Mouse (Mus musculus) cortical plate, adult 2 months (tissue): Measurements from ENCODE around the gene Cdk14. TPM values are rescaled to one million over a fixed set of nuclear protein-coding genes. Genes with fewer than 3 reads are reported as not detected.

Source experiments
- H3K27ac ChIP-seq: fragments of 200-500 bp; 2 replicates; pipeline ENCODE4 v1.5.1; 2012; ENCODE audit warnings: low read length, control low read depth, inconsistent platforms; ENCODE audit not compliant: insufficient read depth
- H3K4me1 ChIP-seq: fragments of 200-500 bp; 2 replicates; pipeline ENCODE4 v1.6.1; 2011; ENCODE audit warnings: low read length; ENCODE audit not compliant: control insufficient read depth, insufficient read depth
- H3K4me3 ChIP-seq: fragments of 200-500 bp; 2 replicates; pipeline ENCODE4 v1.5.1; 2011; ENCODE audit warnings: mild to moderate bottlenecking, low read length, control low read depth; ENCODE audit not compliant: insufficient read depth
- CTCF ChIP-seq: fragments of 200-500 bp; IDR thresholded peaks from 2 replicates; pipeline ENCODE4 v1.5.1; 2011; ENCODE audit warnings: mild to moderate bottlenecking, control low read depth, low read length; ENCODE audit not compliant: insufficient read depth; ENCODE audit errors: extremely low read depth
- POLR2A ChIP-seq: fragments of 200-500 bp; IDR thresholded peaks from 2 replicates; pipeline ENCODE4 v1.6.1; 2011; ENCODE audit warnings: mild to moderate bottlenecking, low read length, control low read depth; ENCODE audit not compliant: insufficient read depth; ENCODE audit errors: extremely low read depth
- polyA plus RNA-seq: library from polyadenylated mRNA; depleted of rRNA; stranded (reverse); fragments of >200 nt; gene quantifications from 2 replicates; pipeline ENCODE4 v1.2.3, GENCODE M21; 2012

Gene Cdk14
- polyA plus RNA-seq, 1 experiment, result 89.5 TPM

GRCm38 (mm10) chr5:5320506-5321181 lies 99.5 kb downstream of the Cdk14 start:
- Histone ChIP-seq H3K4me3 (no peak overlapping the region), H3K4me1 (no peaks in the 10 kb centered on the region), H3K27ac (no peak overlapping the region)
- no peak for TF ChIP-seq CTCF
- no peak for TF ChIP-seq POLR2A

- Histone ChIP-seq H3K27ac (no peak overlapping the region), H3K4me3 (no peak overlapping the region), H3K4me1 (no peaks in the 10 kb centered on the region)
- TF ChIP-seq POLR2A (no peak), CTCF (no peak)
These were observed 100.1 kb downstream of the Cdk14 start for GRCm38 (mm10) chr5:5319824-5320505.

- TF ChIP-seq POLR2A, result no peak
- no peak for TF ChIP-seq CTCF
- Histone ChIP-seq H3K27ac (no peak overlapping the region), H3K4me1 (no peaks in the 10 kb centered on the region), H3K4me3 (no peak overlapping the region)
These were observed 105.8 kb downstream of the Cdk14 start for GRCm38 (mm10) chr5:5314270-5314669.

- no peak for TF ChIP-seq POLR2A
- TF ChIP-seq CTCF, result no peak
- no peak overlapping the region for H3K4me3 ChIP-seq
- no peaks in the 10 kb centered on the region for H3K4me1 ChIP-seq
- no peak overlapping the region for H3K27ac ChIP-seq
These were observed 106.8 kb downstream of the Cdk14 start for GRCm38 (mm10) chr5:5313195-5313760.

- no peak overlapping the region for H3K27ac ChIP-seq
- TF ChIP-seq POLR2A, result no peak
- TF ChIP-seq CTCF, result no peak
- no peak overlapping the region for H3K4me3 ChIP-seq
- H3K4me1 ChIP-seq, result peaks cover 3% of the 10 kb centered on the region; the same call in 1 of the 2 replicates
These were observed 114.8 kb downstream of the Cdk14 start for GRCm38 (mm10) chr5:5305286-5305685.

GRCm38 (mm10) chr5:5303102-5303670 lies 116.9 kb downstream of the Cdk14 start:
- H3K4me3 ChIP-seq, result no peak overlapping the region
- peaks cover 3% of the 10 kb centered on the region; the same call in 1 of the 2 replicates for H3K4me1 ChIP-seq
- TF ChIP-seq CTCF, result no peak
- H3K27ac ChIP-seq, result no peak overlapping the region; the same call in 1 of the 2 replicates

- H3K4me1 ChIP-seq, result peaks cover 3% of the 10 kb centered on the region; the same call in 1 of the 2 replicates
- H3K4me3 ChIP-seq, result no peak overlapping the region
- H3K27ac ChIP-seq, result no peak overlapping the region
- TF ChIP-seq CTCF (no peak), POLR2A (no peak)
These were observed 118.5 kb downstream of the Cdk14 start for GRCm38 (mm10) chr5:5301571-5302079.

GRCm38 (mm10) chr5:5300998-5301397 lies 119.1 kb downstream of the Cdk14 start:
- peaks cover 3% of the 10 kb centered on the region; the same call in 1 of the 2 replicates for H3K4me1 ChIP-seq
- H3K27ac ChIP-seq, result no peak overlapping the region
- no peak overlapping the region for H3K4me3 ChIP-seq
- TF ChIP-seq CTCF (no peak), POLR2A (no peak)

GRCm38 (mm10) chr5:5300290-5300689 lies 119.8 kb downstream of the Cdk14 start:
- TF ChIP-seq CTCF (no peak), POLR2A (no peak)
- Histone ChIP-seq H3K27ac (no peak overlapping the region), H3K4me3 (no peak overlapping the region), H3K4me1 (peaks cover 3% of the 10 kb centered on the region; the same call in 1 of the 2 replicates)
